Mouse (Mus musculus): ENCODE data around the gene Gm47841. TPM values are rescaled to one million over a fixed set of nuclear protein-coding genes. Genes with fewer than 3 reads are reported as not detected.

Gm47841 gene
- total RNA-seq, 2 experiments from 2014 or later = not detected

- DNase-seq (ENCODE audit: extremely low spot score in 1 of 2, low spot score in 1 of 2) = peak; percentile 41 to 47
Measured at GRCm38 (mm10) chr15:101046527-101047193, 537 bp downstream of the Gm47841 start.

- DNase-seq (ENCODE audit: extremely low spot score in 1 of 2, low spot score in 1 of 2) = no peak
Measured at GRCm38 (mm10) chr15:101046039-101046526, 1.1 kb downstream of the Gm47841 start.

DNA sequence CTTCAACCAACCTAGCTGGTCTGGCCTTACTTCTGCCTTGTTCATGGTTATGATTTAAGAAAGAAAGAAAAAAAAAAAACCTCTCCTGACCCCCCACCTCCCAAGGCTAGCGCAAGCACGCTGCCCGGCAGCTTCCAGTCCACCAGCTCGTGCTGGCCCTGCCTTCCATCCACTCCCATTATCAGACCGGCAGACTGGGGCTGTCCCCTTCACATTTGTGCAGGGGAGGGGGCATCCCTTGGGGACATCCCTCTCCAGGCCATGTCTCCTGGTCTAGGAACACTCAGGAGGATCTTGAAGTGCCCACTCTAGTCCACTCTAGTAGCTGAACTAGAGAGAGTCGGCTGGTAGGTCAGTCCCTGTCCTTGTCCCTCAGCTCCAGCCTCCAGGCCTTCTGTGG is 2.7 kb downstream of the Gm47841 start:
- no peak for DNase-seq (ENCODE audit: extremely low spot score in 1 of 2, low spot score in 1 of 2)

GRCm38 (mm10) chr15:101042613-101043012 is 4.6 kb downstream of the Gm47841 start:
- DNase-seq (ENCODE audit: extremely low spot score in 1 of 2, low spot score in 1 of 2) = peak; percentile 46 to 82

DNA sequence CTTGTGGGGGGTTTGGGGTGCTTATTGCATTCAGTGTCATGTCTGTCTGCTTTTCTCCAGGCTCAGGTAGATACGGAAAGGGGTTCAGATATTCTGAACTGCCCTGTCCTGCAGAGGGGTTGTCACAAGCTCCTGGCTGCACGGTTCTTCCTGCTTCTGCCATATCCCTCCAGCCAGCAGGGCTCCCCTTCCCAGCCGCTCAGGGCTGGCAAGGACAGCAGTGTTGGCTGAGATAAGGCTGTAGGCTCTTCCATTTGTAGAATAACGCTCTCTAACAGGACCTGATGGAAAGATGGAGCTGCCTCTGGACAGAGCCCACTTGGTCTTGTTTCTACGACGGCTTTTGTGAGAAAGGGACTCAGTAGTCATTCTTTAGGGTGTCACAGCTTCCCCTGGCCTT is 5.2 kb downstream of the Gm47841 start:
- no peak for DNase-seq (ENCODE audit: extremely low spot score in 1 of 2, low spot score in 1 of 2)

GRCm38 (mm10) chr15:101039651-101040050 is 7.5 kb downstream of the Gm47841 start:
- DNase-seq (ENCODE audit: extremely low spot score in 1 of 2, low spot score in 1 of 2) = no peak

GRCm38 (mm10) chr15:101028960-101029359 is 18.2 kb downstream of the Gm47841 start:
- no peak for DNase-seq (ENCODE audit: extremely low spot score in 1 of 2, low spot score in 1 of 2)

GRCm38 (mm10) chr15:101011352-101011751 is 35.8 kb downstream of the Gm47841 start:
- DNase-seq (ENCODE audit: extremely low spot score in 1 of 2, low spot score in 1 of 2) = no peak

DNA sequence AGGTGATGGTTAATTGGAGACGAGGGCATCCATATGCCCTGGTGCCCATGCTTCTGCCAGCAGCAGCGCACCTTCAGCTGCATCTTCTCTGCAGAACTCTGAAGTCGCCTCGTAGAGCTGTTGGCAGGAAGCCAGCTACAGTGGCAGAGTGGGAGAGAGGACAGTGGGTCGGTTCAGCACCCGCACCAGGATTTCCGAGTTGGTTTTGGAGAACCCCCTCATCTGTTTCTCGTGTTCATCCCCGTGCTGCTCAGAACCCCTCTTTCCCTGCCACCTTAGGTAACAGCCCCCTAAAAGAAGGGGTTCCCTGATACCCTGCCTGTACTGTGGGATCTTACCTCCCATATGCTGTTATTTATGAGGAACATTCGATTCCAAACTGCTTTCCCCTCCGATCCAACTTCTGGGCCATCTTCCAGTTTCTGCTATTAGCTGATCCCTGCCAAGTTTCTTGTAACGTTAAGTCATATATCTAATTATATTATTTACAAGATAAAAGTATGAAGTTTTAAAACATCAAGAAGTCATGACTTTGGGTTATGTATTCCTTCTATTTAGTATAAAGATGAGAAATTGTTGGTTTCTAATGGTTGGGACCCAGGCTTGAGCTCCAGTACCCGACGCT is 38.7 kb downstream of the Gm47841 start:
- DNase-seq (ENCODE audit: extremely low spot score in 1 of 2, low spot score in 1 of 2) = no peak

- no peak for DNase-seq (ENCODE audit: extremely low spot score in 1 of 2, low spot score in 1 of 2)
Measured at GRCm38 (mm10) chr15:101007236-101007635, 40.0 kb downstream of the Gm47841 start.

GRCm38 (mm10) chr15:101006251-101007040 is 40.8 kb downstream of the Gm47841 start:
- DNase-seq (ENCODE audit: extremely low spot score in 1 of 2, low spot score in 1 of 2) = no peak

DNA sequence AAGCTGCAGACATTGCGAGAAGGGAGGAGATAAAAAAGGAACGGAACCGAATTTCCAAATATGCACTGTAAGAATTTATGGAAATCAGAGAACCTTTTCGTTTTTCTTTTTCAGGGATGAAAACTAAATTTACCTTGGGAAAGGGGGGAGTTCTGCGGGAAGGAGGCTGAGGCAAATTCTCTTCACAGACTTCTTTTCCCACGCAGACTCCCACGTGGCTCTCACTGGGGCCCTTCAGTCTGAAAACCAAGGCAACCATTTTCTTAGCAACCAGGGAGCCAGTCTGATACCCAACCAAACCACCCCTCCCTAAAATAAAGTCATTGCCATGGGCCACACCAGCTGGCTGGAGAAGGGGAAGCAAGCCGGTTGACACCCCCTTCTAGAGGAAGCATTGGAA is 41.5 kb downstream of the Gm47841 start:
- DNase-seq (ENCODE audit: extremely low spot score in 1 of 2, low spot score in 1 of 2) = no peak

GRCm38 (mm10) chr15:101004538-101004937 is 42.7 kb downstream of the Gm47841 start:
- no peak for DNase-seq (ENCODE audit: extremely low spot score in 1 of 2, low spot score in 1 of 2)

GRCm38 (mm10) chr15:101002466-101002865 is 44.7 kb downstream of the Gm47841 start:
- DNase-seq (ENCODE audit: extremely low spot score in 1 of 2, low spot score in 1 of 2) = no peak

DNA sequence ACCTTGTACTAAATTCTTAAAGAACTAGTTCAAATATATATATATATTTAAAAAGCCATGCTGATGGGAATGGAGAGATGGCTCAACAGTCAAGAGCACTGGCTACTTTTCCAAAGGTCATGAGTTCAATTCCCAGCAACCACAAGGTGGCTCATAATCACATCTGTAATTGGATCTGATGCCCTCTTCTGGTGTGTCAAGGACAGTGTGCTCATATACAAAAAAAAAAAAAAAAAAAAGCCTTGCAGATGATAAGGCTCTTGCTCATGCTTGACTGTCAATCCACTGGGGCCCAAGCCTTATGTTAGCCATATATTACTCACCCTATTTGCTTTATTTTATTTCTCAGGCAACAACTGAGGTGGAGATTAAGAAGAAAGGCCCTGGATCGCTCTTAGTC is 45.5 kb downstream of the Gm47841 start:
- no peak for DNase-seq (ENCODE audit: extremely low spot score in 1 of 2, low spot score in 1 of 2)

- DNase-seq (ENCODE audit: extremely low spot score in 1 of 2, low spot score in 1 of 2) = peak in 1 of 2 experiments; percentile 29
Measured at GRCm38 (mm10) chr15:100997090-100997489, 50.1 kb downstream of the Gm47841 start.

Other genes starting within 250 kb of the Gm47841 start
- gene Scn8a, start 177.5 kb downstream of the Gm47841 start, total RNA-seq (2021) = 100 to 1,000 TPM; 202 to 260 TPM
- gene Fignl2, start 31.2 kb upstream of the Gm47841 start, total RNA-seq (2021) = 1 to 10 TPM; 1.5 TPM
- gene Ankrd33, start 68.4 kb upstream of the Gm47841 start, total RNA-seq (2021) = not detected
- 10 to 100 TPM in 1 of 2 experiments, 1 to 10 TPM in 1; 8.6 to 10.5 TPM for gene Acvrl1, start 81.1 kb upstream of the Gm47841 start, total RNA-seq (2021)
- gene Acvr1b, start 126.7 kb upstream of the Gm47841 start, total RNA-seq (2021) = 10 to 100 TPM; 82.8 to 83.1 TPM
- gene Grasp, start 176.8 kb upstream of the Gm47841 start, total RNA-seq (2021) = 10 to 100 TPM; 73.1 to 77.9 TPM
- gene Nr4a1, start 206.9 kb upstream of the Gm47841 start, total RNA-seq (2021) = 10 to 100 TPM; 50.5 to 62.3 TPM
- gene Atg101, start 236.9 kb upstream of the Gm47841 start, total RNA-seq (2021) = 10 to 100 TPM; 45.2 to 53.9 TPM
- under 1 TPM; 0.22 to 0.42 TPM for gene 6030408B16Rik, start 245.8 kb upstream of the Gm47841 start, total RNA-seq (2021)

All from layer of hippocampus, postnatal 25 days (tissue).